Mouse (Mus musculus) cerebellum, adult 2 months (tissue): ENCODE data around the gene Gm10720. TPM values are rescaled to one million over a fixed set of nuclear protein-coding genes. Genes with fewer than 3 reads are reported as not detected.
"Not testable (repeated sequence)": the region's sequence is repeated elsewhere in the genome, so short reads cannot be mapped to it uniquely, and the experiment has no call there.

Source experiments
- DNase-seq, 2 experiments: peaks; one replicate each; pipeline ENCODE4 v3.0.0; 2021
- H3K27ac ChIP-seq: fragments of 200-500 bp; 2 replicates; pipeline ENCODE4 v1.5.1; 2012; ENCODE audit warnings: low read length, control low read depth, inconsistent platforms; ENCODE audit not compliant: insufficient read depth
- H3K27me3 ChIP-seq: fragments of 200-500 bp; 2 replicates; pipeline ENCODE4 v1.6.1; 2012; ENCODE audit warnings: inconsistent platforms, mild to moderate bottlenecking, low read length, moderate library complexity; ENCODE audit not compliant: control insufficient read depth, insufficient read depth
- H3K4me1 ChIP-seq: fragments of 200-500 bp; 2 replicates; pipeline ENCODE4 v1.6.1; 2011; ENCODE audit warnings: low read length; ENCODE audit not compliant: control insufficient read depth, insufficient read depth
- H3K4me3 ChIP-seq: fragments of 200-500 bp; replicated peaks from 2 replicates; pipeline ENCODE3; 2011; ENCODE audit warnings: mild to moderate bottlenecking, low read depth, low read length, control low read depth; ENCODE audit not compliant: insufficient read depth
- WGBS: fragments of 180-500 bp; shearing (Covaris S2); methylation state at CpG from one replicate; pipeline ENCODE4 v1.1.7; 2018; 5-methylcytosine and 5-hydroxymethylcytosine counted together
- polyA plus RNA-seq: library from polyadenylated mRNA; depleted of rRNA; stranded (reverse); fragments of >200 nt; gene quantifications from 2 replicates; pipeline ENCODE4 v1.2.3, GENCODE M21; 2012; rRNA removed

The Gm10720 gene
- polyA plus RNA-seq, 1 experiment, result not detected

- H3K27me3 ChIP-seq, H3K4me1 ChIP-seq, H3K27ac ChIP-seq, H3K4me3 ChIP-seq: not testable (repeated sequence)
- 65% methylated on average over 13 of the region's 16 CpGs for WGBS
- peak; percentile 25 to 29 for DNase-seq
These were observed 14.0 kb downstream of the Gm10720 start for GRCm38 (mm10) chr9:3029276-3030000.

GRCm38 (mm10) chr9:3030677-3031318 is 15.3 kb downstream of the Gm10720 start:
- H3K4me1 ChIP-seq, H3K27me3 ChIP-seq, DNase-seq, H3K4me3 ChIP-seq, H3K27ac ChIP-seq: not testable (repeated sequence)
- WGBS, result 62% methylated on average over 2 of the region's 10 CpGs

GRCm38 (mm10) chr9:3034299-3034698 is 18.8 kb downstream of the Gm10720 start, which contains the start of gene Gm17535:
Gm17535 (plus strand) TSS chr9:3034599.
- H3K4me1 ChIP-seq, H3K27ac ChIP-seq, DNase-seq, H3K27me3 ChIP-seq, H3K4me3 ChIP-seq: not testable (repeated sequence)
- 62% methylated on average over 1 of the region's 8 CpGs for WGBS

GRCm38 (mm10) chr9:3036577-3036976 is 21.1 kb downstream of the Gm10720 start, which contains the start of gene Gm10715:
Gm10715 (plus strand) TSS chr9:3036877.
- not testable (repeated sequence) for DNase-seq, H3K27ac ChIP-seq, H3K27me3 ChIP-seq, H3K4me3 ChIP-seq, H3K4me1 ChIP-seq
- WGBS, result 80% methylated on average over 8 of the region's 8 CpGs

- H3K27ac ChIP-seq, H3K4me3 ChIP-seq, H3K27me3 ChIP-seq, DNase-seq, H3K4me1 ChIP-seq: not testable (repeated sequence)
- 62% methylated on average over 4 of the region's 4 CpGs for WGBS
These were observed 22.7 kb downstream of the Gm10720 start for GRCm38 (mm10) chr9:3038161-3038560.

Other genes with a start within 250 kb of the Gm10720 start
- not detected in 2 replicates for gene Gm10722, start 14.7 kb upstream of the Gm10720 start, polyA plus RNA-seq
- gene Gm11168, start 12.3 kb upstream of the Gm10720 start, polyA plus RNA-seq, result not detected in 2 replicates
- gene Gm10721, start 2.5 kb upstream of the Gm10720 start, polyA plus RNA-seq, result not detected in 2 replicates
- gene Gm10719, start 1.8 kb downstream of the Gm10720 start, polyA plus RNA-seq, result 0.47 TPM in 1 of 2 replicates, not detected in the other
- 0.22 and 0.26 TPM in 2 replicates for gene Gm10718, start 7.9 kb downstream of the Gm10720 start, polyA plus RNA-seq
- not detected in 2 replicates for gene Gm10717, start 9.8 kb downstream of the Gm10720 start, polyA plus RNA-seq
- gene Gm17535, start 18.9 kb downstream of the Gm10720 start, polyA plus RNA-seq, result not detected in 2 replicates
- not detected in 2 replicates for gene Gm10715, start 21.2 kb downstream of the Gm10720 start, polyA plus RNA-seq